Mouse (Mus musculus) testis, adult 2 months (tissue): ENCODE data around the gene 4930402F06Rik. TPM values are rescaled to one million over a fixed set of nuclear protein-coding genes. Genes with fewer than 3 reads are reported as not detected.

Experiments used
- H3K27ac ChIP-seq: fragments of 200-500 bp; 2 replicates; pipeline ENCODE4 v1.5.1; 2012; ENCODE audit warnings: low read depth, low read length; ENCODE audit not compliant: control insufficient read depth, insufficient read depth
- H3K27me3 ChIP-seq: fragments of 200-500 bp; 2 replicates; pipeline ENCODE4 v1.6.1; 2012; ENCODE audit warnings: mild to moderate bottlenecking, low read length, moderate library complexity; ENCODE audit not compliant: control insufficient read depth, insufficient read depth
- H3K36me3 ChIP-seq: fragments of 200-500 bp; 2 replicates; pipeline ENCODE4 v1.6.1; 2012; ENCODE audit warnings: mild to moderate bottlenecking, low read length; ENCODE audit not compliant: control insufficient read depth, insufficient read depth
- H3K4me1 ChIP-seq: fragments of 200-500 bp; 2 replicates; pipeline ENCODE4 v1.6.1; 2012; ENCODE audit warnings: low read length; ENCODE audit not compliant: control insufficient read depth, insufficient read depth
- H3K4me3 ChIP-seq: fragments of 200-500 bp; 2 replicates; pipeline ENCODE4 v1.5.1; 2012; ENCODE audit warnings: low read depth, mild to moderate bottlenecking, low read length, moderate library complexity, mixed read lengths; ENCODE audit not compliant: control insufficient read depth
- CTCF ChIP-seq: fragments of 200-500 bp; IDR thresholded peaks from 2 replicates; pipeline ENCODE4 v1.5.1; 2012; ENCODE audit warnings: low read depth, mild to moderate bottlenecking, inconsistent platforms, low read length, moderate library complexity; ENCODE audit not compliant: control insufficient read depth, insufficient read depth, insufficient replicate concordance
- POLR2A ChIP-seq: fragments of 200-500 bp; IDR thresholded peaks from 2 replicates; pipeline ENCODE4 v1.6.1; 2012; ENCODE audit warnings: low read depth, mild to moderate bottlenecking, inconsistent platforms, low read length, moderate library complexity; ENCODE audit not compliant: control insufficient read depth
- polyA plus RNA-seq: library from polyadenylated mRNA; depleted of rRNA; stranded (reverse); fragments of >200 nt; gene quantifications from 2 replicates; pipeline ENCODE4 v1.2.3, GENCODE M21; 2012

4930402F06Rik gene
- polyA plus RNA-seq, 1 experiment, result 4.5 TPM

DNA sequence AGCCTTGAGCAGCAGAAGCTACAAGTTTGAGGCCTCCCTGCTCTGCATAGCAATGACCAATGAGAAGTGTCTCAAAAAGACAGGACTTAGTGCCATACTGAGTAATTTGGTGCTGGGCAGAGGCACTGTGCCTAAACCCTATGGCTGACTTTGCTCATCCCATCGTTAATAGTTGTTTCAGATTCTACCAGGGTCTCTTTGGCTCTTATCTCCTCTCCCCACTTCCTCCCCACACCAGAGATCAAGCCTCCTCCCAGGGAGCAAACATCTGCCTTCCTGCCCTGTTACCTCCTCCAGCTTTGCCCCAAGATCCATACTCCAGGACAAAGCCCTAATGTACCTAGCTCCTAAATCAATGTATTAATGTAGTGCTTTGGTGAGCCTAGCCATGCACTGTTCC is 20.3 kb upstream of the 4930402F06Rik start:
- TF ChIP-seq CTCF, result no peak
- no peak for TF ChIP-seq POLR2A
- H3K36me3 ChIP-seq, result no peaks in the 10 kb centered on the region
- H3K27ac ChIP-seq, result no peak overlapping the region
- H3K27me3 ChIP-seq, result no peaks in the 10 kb centered on the region
- no peak overlapping the region for H3K4me3 ChIP-seq
- H3K4me1 ChIP-seq, result no peaks in the 10 kb centered on the region

DNA sequence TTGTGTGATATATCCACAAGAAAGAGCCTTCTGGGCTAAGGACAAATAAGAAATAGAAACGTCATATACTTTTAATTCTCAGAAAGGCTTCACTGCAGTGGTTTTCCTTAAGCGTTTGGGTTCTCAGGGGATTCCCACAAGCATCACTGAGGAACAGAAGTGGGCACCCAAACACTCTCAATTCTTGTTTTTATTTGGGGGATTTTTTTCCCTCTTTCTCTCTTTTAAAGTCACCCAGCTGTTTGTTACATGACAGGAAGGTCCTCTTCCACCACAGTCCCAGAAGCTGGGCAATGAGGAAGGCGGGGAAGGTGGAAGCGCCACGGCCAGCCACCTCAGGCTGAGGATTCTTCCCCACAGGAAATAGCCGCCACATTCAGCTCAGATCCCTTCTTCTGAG is 19.5 kb upstream of the 4930402F06Rik start:
- H3K27ac ChIP-seq, result no peak overlapping the region
- H3K36me3 ChIP-seq, result no peaks in the 10 kb centered on the region
- no peak for TF ChIP-seq CTCF
- no peak for TF ChIP-seq POLR2A
- H3K27me3 ChIP-seq, result no peaks in the 10 kb centered on the region
- H3K4me3 ChIP-seq, result no peak overlapping the region
- H3K4me1 ChIP-seq, result no peaks in the 10 kb centered on the region

DNA sequence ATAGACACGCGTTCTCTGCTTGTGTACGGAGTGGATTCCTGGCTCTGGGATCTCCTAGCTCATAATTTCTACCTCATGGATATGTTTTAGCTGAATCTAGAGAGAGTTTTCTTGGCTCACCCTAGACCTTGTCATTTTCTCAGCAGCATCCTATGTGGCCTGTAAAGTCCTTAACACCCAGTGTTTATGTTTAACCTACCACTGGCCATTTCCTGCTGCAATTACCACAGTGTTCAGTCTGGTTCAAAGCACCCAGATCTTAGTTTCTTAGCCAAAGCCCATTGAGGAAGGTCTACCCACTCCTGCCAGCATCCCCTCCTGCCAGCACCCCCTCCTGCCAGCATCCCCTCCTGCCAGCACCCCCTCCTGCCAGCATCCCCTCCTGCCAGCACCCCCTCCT is 15.8 kb upstream of the 4930402F06Rik start:
- Histone ChIP-seq H3K4me3 (no peak overlapping the region), H3K27ac (no peak overlapping the region), H3K4me1 (peaks cover 3% of the 10 kb centered on the region; the same call in 1 of the 2 replicates), H3K36me3 (no peaks in the 10 kb centered on the region), H3K27me3 (no peaks in the 10 kb centered on the region)
- TF ChIP-seq CTCF, result no peak

DNA sequence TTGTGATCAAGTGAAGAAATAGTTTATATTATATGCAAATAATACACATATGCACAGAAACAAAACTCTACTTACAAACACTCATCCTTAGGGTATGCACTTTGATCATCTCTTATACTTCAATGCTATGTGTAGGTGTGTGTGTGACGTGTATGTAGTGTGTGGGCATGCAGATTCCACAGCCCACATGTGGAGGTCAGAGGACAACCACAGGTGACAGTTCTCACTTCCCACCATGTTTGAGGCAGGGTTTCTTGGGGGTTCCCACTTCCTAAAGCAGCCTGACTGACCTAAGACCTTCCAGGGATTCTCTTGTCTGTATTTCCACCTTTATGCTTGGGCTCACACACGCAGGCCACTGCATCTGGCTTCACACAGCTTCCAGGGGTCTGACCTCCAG is 15.3 kb upstream of the 4930402F06Rik start:
- no peak for TF ChIP-seq CTCF
- no peak for TF ChIP-seq POLR2A
- Histone ChIP-seq H3K4me3 (no peak overlapping the region), H3K27me3 (no peaks in the 10 kb centered on the region), H3K36me3 (no peaks in the 10 kb centered on the region), H3K4me1 (peaks cover 3% of the 10 kb centered on the region), H3K27ac (no peak overlapping the region)

DNA sequence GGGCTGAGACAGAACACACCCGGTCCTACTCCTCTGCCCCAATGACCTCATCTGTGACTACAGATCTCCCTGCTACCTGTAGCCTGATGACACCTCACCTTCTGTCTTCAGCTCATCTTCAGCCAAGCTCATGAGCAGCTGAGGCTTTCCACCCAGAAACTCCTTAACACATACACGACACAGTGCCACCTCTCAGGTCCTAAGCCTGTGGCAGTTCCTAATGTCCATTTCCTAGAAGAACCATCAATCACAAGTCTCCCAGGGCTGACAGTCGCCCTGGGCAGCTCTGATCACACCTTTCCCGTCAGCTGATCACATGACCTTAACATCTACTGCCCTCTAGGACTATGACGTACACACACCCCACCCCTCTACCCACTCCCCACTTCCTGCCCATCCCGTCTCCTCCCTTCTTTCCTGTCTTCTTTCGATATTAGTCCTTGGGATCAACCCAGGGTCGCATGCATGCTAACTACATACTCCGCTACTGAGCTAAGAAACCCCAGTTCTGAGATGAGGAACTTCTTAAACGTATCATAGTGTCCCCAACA is 14.7 kb upstream of the 4930402F06Rik start:
- peaks cover 3% of the 10 kb centered on the region for H3K4me1 ChIP-seq
- H3K36me3 ChIP-seq, result no peaks in the 10 kb centered on the region
- TF ChIP-seq CTCF (no peak), POLR2A (no peak)
- no peaks in the 10 kb centered on the region for H3K27me3 ChIP-seq
- no peak overlapping the region for H3K27ac ChIP-seq
- no peak overlapping the region for H3K4me3 ChIP-seq

DNA sequence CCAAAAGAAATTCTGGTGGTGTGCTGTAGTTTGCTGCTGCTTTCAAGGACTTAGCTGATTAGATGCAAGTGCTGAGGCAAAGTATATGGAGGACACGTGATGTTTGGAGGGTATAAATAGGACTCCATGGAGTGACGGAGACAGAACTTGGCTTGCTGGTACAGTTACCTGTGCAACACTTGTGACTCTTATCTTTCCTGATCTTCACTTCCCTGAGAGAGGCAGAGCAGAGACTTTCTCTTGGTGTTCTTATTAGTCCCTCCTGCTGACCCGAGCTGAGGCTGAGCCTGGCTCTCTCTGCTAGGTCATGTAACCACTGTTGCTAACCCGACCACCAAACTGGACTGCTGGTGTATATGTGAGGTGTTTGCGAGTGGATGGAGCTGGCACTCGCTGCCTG is 12.5 kb upstream of the 4930402F06Rik start:
- H3K27me3 ChIP-seq, result no peaks in the 10 kb centered on the region
- no peak overlapping the region for H3K27ac ChIP-seq
- no peaks in the 10 kb centered on the region for H3K36me3 ChIP-seq
- H3K4me1 ChIP-seq, result peaks cover 3% of the 10 kb centered on the region
- no peak for TF ChIP-seq CTCF
- no peak overlapping the region for H3K4me3 ChIP-seq

DNA sequence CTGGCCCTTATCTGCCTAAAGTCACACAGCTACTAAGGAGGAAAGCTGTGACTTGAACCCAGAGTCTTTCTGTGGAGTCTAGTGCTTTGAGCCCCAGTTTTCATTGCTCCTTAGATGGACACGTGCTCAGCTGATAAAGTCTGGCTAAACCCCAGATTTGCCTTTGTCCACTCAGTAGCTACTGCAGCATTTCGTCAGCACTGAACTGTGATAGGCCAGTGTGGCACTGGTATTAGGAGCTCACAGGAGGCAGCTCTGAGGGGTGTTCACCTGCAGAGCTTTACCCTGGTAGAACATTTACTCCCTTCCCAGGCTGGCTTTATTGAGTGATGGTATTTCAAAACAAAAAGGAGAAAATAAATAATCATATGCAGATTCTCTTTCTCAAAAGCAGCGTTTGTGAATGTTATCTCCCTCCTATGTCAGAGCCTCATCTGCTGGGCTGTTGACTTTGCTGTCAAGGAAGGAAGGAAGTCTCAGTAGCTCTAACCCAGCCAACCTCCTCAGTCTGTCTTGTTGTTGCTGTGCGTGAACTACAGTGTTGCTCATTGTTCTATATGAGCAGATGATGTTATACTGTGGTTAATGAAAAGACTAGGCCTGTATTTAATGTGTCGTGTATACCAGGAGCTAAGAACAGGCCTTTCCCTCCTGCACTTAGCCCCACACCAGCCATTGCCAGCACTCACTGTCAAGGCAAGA is 11.6 kb upstream of the 4930402F06Rik start:
- TF ChIP-seq POLR2A (no peak), CTCF (no peak)
- Histone ChIP-seq H3K27ac (no peak overlapping the region), H3K4me1 (peaks cover 3% of the 10 kb centered on the region), H3K36me3 (no peaks in the 10 kb centered on the region), H3K27me3 (no peaks in the 10 kb centered on the region), H3K4me3 (no peak overlapping the region)
